Comparison of ENCODE assay signal across 11 mouse cellular contexts in genomic region chr14:61945659-61946058, GRCm38 (mm10).
"Had no signal": no experiment of that assay in that cellular context is flagged by ENCODE, and none has a peak within 500 bp of the region (broad histone marks: within the 10 kb centered on the region; RNA-seq: fewer than 3 reads in every experiment).

No protein-coding gene starts in this region.

- H3K27ac ChIP-seq: limb, embryonic 12.5 days; liver, embryonic 13.5 days; midbrain, embryonic 13.5 days; stomach, embryonic 15.5 days had no signal

- H3K9me3 ChIP-seq: limb, embryonic 12.5 days; liver, embryonic 13.5 days; midbrain, embryonic 13.5 days; stomach, embryonic 15.5 days had no signal

- H3K4me1 ChIP-seq: liver, embryonic 13.5 days had no signal

- H3K4me3 ChIP-seq: limb, embryonic 12.5 days; liver, embryonic 13.5 days; midbrain, embryonic 13.5 days; stomach, embryonic 15.5 days had no signal

- H3K36me3 ChIP-seq: limb, embryonic 12.5 days; liver, embryonic 13.5 days; midbrain, embryonic 13.5 days; stomach, embryonic 15.5 days had no signal

- H3K4me2 ChIP-seq: limb, embryonic 12.5 days; liver, embryonic 13.5 days; midbrain, embryonic 13.5 days; stomach, embryonic 15.5 days had no signal

- ATAC-seq: liver, postnatal 0 days; midbrain, embryonic 13.5 days had no signal

- DNase-seq: kidney, adult 8-10 months; kidney, postnatal 25 days; liver; liver, embryonic 13.5 days; liver, postnatal 0 days; lung, postnatal 36 days; right cerebral cortex, postnatal 14 days; thymus, postnatal 36 days had no signal

- H3K9ac ChIP-seq: limb, embryonic 12.5 days; liver, embryonic 13.5 days; liver, postnatal 0 days; midbrain, embryonic 13.5 days; stomach, embryonic 15.5 days had no signal

- H3K27me3 ChIP-seq: limb, embryonic 12.5 days; liver, embryonic 13.5 days; midbrain, embryonic 13.5 days; stomach, embryonic 15.5 days had no signal
